Mouse (Mus musculus) central nervous system, embryonic 11.5 days (tissue): ENCODE results near the gene Rapgef4. TPM values are rescaled to one million over a fixed set of nuclear protein-coding genes. Genes with fewer than 3 reads are reported as not detected.

Source experiments
- polyA plus RNA-seq: library from polyadenylated mRNA; depleted of rRNA; stranded (reverse); fragments of >200 nt; gene quantifications from 2 replicates; pipeline ENCODE4 v1.2.3, GENCODE M21; 2012; rRNA removed

The Rapgef4 gene
- 2.6 and 3.4 TPM in 2 replicates for polyA plus RNA-seq

DNA sequence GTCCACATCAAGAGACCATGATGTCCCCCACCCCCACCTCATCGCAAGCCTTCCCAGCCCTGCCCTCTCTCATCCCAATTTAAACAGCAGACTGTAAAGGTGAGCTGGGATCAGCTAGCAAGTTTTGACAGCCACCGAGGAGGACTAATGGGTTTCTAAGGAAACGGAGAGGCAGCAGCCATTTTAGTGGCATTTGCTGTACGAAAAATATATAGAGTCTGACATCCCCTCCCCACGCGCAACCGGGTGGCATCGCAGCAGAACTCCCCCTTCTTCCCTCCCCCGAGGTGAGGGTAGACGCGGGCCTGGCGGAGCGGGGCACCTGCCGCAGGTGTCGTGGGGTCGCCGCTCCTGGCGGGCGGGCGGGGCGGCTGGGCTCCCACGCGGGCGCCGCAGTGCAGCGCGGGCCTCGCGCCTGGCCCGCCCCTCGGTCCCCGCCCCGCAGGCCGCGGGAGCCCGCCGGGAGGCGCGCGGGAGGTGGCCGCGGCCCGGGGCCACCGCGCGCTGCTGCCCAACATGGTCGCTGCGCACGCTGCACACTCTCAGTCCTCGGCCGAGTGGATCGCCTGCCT, at the start of gene Rapgef4:
Rapgef4 (plus strand) TSS at position 470 of the 572 bp plus-strand sequence.

DNA sequence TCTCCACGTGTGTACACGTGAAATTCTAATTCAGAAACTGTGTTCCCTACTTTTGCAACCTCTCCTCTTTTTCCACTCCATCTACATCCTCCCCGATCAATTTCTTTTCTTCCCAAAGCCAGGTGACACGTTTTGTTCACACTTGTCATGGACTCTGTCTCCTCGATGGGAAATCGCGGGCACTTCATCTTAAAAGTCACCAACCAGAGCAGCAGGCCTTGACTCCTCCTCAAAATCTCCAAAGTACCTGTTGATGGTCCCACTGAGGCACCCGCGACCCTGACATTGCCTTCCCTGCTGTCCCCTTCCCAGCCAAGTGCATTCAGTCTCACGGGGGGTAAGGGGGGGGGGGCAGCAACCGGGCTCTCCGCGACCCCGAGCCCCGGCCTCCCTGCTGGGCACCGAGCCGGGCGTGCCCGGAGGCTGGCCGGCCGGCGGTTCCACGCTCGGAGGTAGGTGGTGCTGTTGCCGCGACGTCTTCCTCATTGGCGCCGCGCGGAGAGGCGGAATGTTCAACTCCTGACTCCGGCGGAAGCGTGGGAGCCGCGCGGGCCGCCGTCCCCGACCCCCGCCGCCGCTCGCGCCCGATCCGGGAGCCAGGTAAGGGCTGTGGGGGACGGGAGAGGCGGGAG, 304.3 kb downstream of the Rapgef4 start, which contains the start of gene Map3k20:
Map3k20 (plus strand) TSS at position 382 of the 632 bp plus-strand sequence.

Other genes with a start within 250 kb of the Rapgef4 start
- gene Itga6, start 235.6 kb upstream of the Rapgef4 start, polyA plus RNA-seq = 30.0 and 35.7 TPM in 2 replicates
- gene Pdk1, start 108.0 kb upstream of the Rapgef4 start, polyA plus RNA-seq = 22.8 and 23.8 TPM in 2 replicates